In genomic region chr11:98563025-98563424, GRCm38 (mm10) we compare ENCODE assay signal across 32 mouse cellular contexts. TPM values are rescaled to one million over a fixed set of nuclear protein-coding genes. Genes with fewer than 3 reads are reported as not detected.
A peak's percentile ranks its signal among the peaks of the same experiment; 100 is the strongest.
DNase-seq lines count a peak whose midpoint lies in the region; ATAC-seq and TF ChIP-seq lines count a peak whose summit lies in the region.
"Had no signal": no experiment of that assay in that cellular context is flagged by ENCODE, and none has a peak within 500 bp of the region (broad histone marks: within the 10 kb centered on the region; RNA-seq: fewer than 3 reads in every experiment).

No protein-coding gene starts in this region.

- dilution Hi-C loops in CH12.LX (cut with MboI; ENCODE audit: extremely low pct_ligation_motif_present, extremely low pct_unique_long_range_greater_than_20kb, low sequenced_read_pairs) = no loop called here

- H3K79me2 ChIP-seq in CH12.LX (replicated peaks; ENCODE audit: control insufficient read depth, extremely low read depth, insufficient read depth, poor library complexity, severe bottlenecking) = no peaks in the 10 kb centered on the region

- 84% methylated on average over 3 of the region's 3 CpGs for WGBS in stomach, postnatal 0 days
- WGBS in forebrain, embryonic 11.5 days = 88% methylated on average over 3 of the region's 3 CpGs

- H3K27ac ChIP-seq in CH12.LX (ENCODE audit: insufficient read depth, low read depth) = no peak overlapping the region
- no peak overlapping the region for H3K27ac ChIP-seq in stomach, postnatal 0 days (replicated peaks)
- no peak overlapping the region for H3K27ac ChIP-seq in forebrain, embryonic 11.5 days (ENCODE audit: low read depth, low read length)
- H3K27ac ChIP-seq: forebrain, embryonic 12.5 days; forebrain, embryonic 15.5 days; heart, adult 2 months; heart, embryonic 10.5 days; heart, embryonic 13.5 days; hindbrain, embryonic 14.5 days; hindbrain, postnatal 0 days had no signal

- H3K36me3 ChIP-seq in CH12.LX (replicated peaks in 1 of 2; ENCODE audit: control insufficient read depth in 1 of 2, insufficient read depth in 1 of 2, low read length in 1 of 2) = no peaks in the 10 kb centered on the region
- no peaks in the 10 kb centered on the region for H3K36me3 ChIP-seq in stomach, postnatal 0 days (ENCODE audit: control insufficient read depth, insufficient read depth, low read length)
- no peaks in the 10 kb centered on the region for H3K36me3 ChIP-seq in forebrain, embryonic 11.5 days (ENCODE audit: control insufficient read depth, insufficient read depth, low read length)
- H3K36me3 ChIP-seq: forebrain, embryonic 12.5 days; forebrain, embryonic 15.5 days; heart, embryonic 10.5 days; heart, embryonic 13.5 days had no signal

- H3K4me2 ChIP-seq in CH12.LX (ENCODE audit: insufficient read depth, low read depth, poor library complexity, severe bottlenecking) = no peak overlapping the region
- H3K4me2 ChIP-seq in stomach, postnatal 0 days (replicated peaks; ENCODE audit: low read depth) = no peak overlapping the region
- no peak overlapping the region for H3K4me2 ChIP-seq in forebrain, embryonic 11.5 days (ENCODE audit: low read depth, low read length, severe bottlenecking)
- H3K4me2 ChIP-seq: forebrain, embryonic 12.5 days; forebrain, embryonic 15.5 days; heart, embryonic 13.5 days; hindbrain, embryonic 14.5 days had no signal

- no peak for TF ChIP-seq POLR2A in CH12.LX (IDR thresholded peaks at IDR 0.05; ENCODE audit: low read depth, low read length)

- TF ChIP-seq EP300 in CH12.LX (IDR thresholded peaks at IDR 0.05; ENCODE audit: low read length) = peak; percentile 58; the same call in 1 of the 2 replicates
- no peak for TF ChIP-seq EP300 in stomach, postnatal 0 days (optimal IDR thresholded peaks at IDR 0.05)

- peak; percentile 53 for DNase-seq in CD4-positive, CD25-positive, alpha-beta regulatory T cell, adult 2 months (ENCODE audit: low read depth, low spot score)
- DNase-seq in CH12.LX (ENCODE audit: extremely low read depth) = no peak
- DNase-seq in stomach, postnatal 0 days (ENCODE audit: low spot score) = no peak
- no peak for DNase-seq in forebrain, embryonic 11.5 days (ENCODE audit: low spot score)
- no peak for DNase-seq in c-Kit-positive CD71-positive TER-119-positive erythroid progenitor cells, embryonic 14.5 days (ENCODE audit: low spot score)
- DNase-seq: adrenal gland, adult 2 months; adrenal gland, postnatal 25 days; cerebellum, adult 18-20 months; cerebellum, adult 9-10 months; cerebellum, postnatal 14 days; gastrocnemius, postnatal 36 days; heart, adult 2 months; heart, postnatal 14 days; heart, postnatal 4 days; kidney, adult 11 months; kidney, adult 9 months had no signal

- TF ChIP-seq CTCF in CH12.LX (conservative IDR thresholded peaks at IDR 0.05 in 1 of 2, IDR thresholded peaks at IDR 0.05 in 1 of 2; ENCODE audit: low read depth in 2 of 2, low read length in 2 of 2) = no peak
- TF ChIP-seq CTCF in stomach, postnatal 0 days (IDR thresholded peaks at IDR 0.05; ENCODE audit: low read depth) = no peak

- peaks cover 0 to 7% of the 10 kb centered on the region in 2 experiments; a peak in 1 of 4 replicates for H3K4me1 ChIP-seq in CH12.LX (ENCODE audit: control insufficient read depth in 1 of 2, insufficient read depth in 2 of 2)
- no peaks in the 10 kb centered on the region for H3K4me1 ChIP-seq in stomach, postnatal 0 days (replicated peaks; ENCODE audit: control insufficient read depth, insufficient read depth)
- no peaks in the 10 kb centered on the region; the same call in 1 of the 2 replicates for H3K4me1 ChIP-seq in forebrain, embryonic 11.5 days (replicated peaks; ENCODE audit: control insufficient read depth, insufficient read depth, low read length)
- H3K4me1 ChIP-seq: forebrain, embryonic 12.5 days; forebrain, embryonic 15.5 days had no signal

- H3K4me3 ChIP-seq in CH12.LX (replicated peaks in 1 of 3; ENCODE audit: low read depth in 2 of 3, low read length in 2 of 3, poor library complexity in 1 of 3) = no peak overlapping the region
- no peak overlapping the region for H3K4me3 ChIP-seq in stomach, postnatal 0 days (ENCODE audit: low read depth, low read length)
- H3K4me3 ChIP-seq in forebrain, embryonic 11.5 days (ENCODE audit: low read depth, low read length) = no peak overlapping the region
- H3K4me3 ChIP-seq: forebrain, embryonic 12.5 days; forebrain, embryonic 15.5 days; heart, adult 2 months; heart, embryonic 10.5 days; heart, embryonic 13.5 days had no signal

- ATAC-seq in inflammation-experienced regulatory T-cells, adult 6 months = peak; percentile 69
- ATAC-seq in stomach, postnatal 0 days (ENCODE audit: low FRiP score, low TSS enrichment) = no peak
- ATAC-seq in forebrain, embryonic 11.5 days (replicated peaks; ENCODE audit: low FRiP score) = no peak
- ATAC-seq: forebrain, embryonic 15.5 days; hindbrain, postnatal 0 days had no signal

- H3K9me3 ChIP-seq in CH12.LX (replicated peaks; ENCODE audit: low read length) = peaks cover 2% of the 10 kb centered on the region
- no peaks in the 10 kb centered on the region for H3K9me3 ChIP-seq in stomach, postnatal 0 days (ENCODE audit: control insufficient read depth, low read length)
- H3K9me3 ChIP-seq in forebrain, embryonic 11.5 days (ENCODE audit: control insufficient read depth, low read length) = no peaks in the 10 kb centered on the region
- H3K9me3 ChIP-seq: forebrain, embryonic 12.5 days; forebrain, embryonic 15.5 days; heart, embryonic 10.5 days; heart, embryonic 13.5 days had no signal

- H3K27me3 ChIP-seq in CH12.LX (replicated peaks) = no peaks in the 10 kb centered on the region
- no peaks in the 10 kb centered on the region for H3K27me3 ChIP-seq in stomach, postnatal 0 days (ENCODE audit: control insufficient read depth, insufficient read depth, low read length)
- no peaks in the 10 kb centered on the region for H3K27me3 ChIP-seq in forebrain, embryonic 11.5 days (ENCODE audit: control insufficient read depth, insufficient read depth, low read length)
- H3K27me3 ChIP-seq: forebrain, embryonic 15.5 days; heart, embryonic 13.5 days had no signal

- H3K9ac ChIP-seq in CH12.LX (ENCODE audit: insufficient read depth, low read depth) = no peak overlapping the region
- H3K9ac ChIP-seq in stomach, postnatal 0 days (ENCODE audit: low read length) = no peak overlapping the region
- H3K9ac ChIP-seq in forebrain, embryonic 11.5 days (ENCODE audit: low read length) = no peak overlapping the region
- H3K9ac ChIP-seq: forebrain, embryonic 12.5 days; forebrain, embryonic 15.5 days; heart, embryonic 13.5 days; hindbrain, embryonic 14.5 days had no signal

- in situ Hi-C loops in CH12.LX (cut with MboI; ENCODE audit: low pct_ligation_motif_present, low pct_unique_long_range_greater_than_20kb, low sequenced_read_pairs) = no loop called here

- no peak for TF ChIP-seq RAD21 in CH12.LX (IDR thresholded peaks at IDR 0.05; ENCODE audit: low read depth, low read length)

TF ChIP-seq in CH12.LX, 34 proteins besides CTCF, POLR2A, EP300 and RAD21:
- TF ChIP-seq JUN (IDR thresholded peaks at IDR 0.05; ENCODE audit: insufficient read depth, low read depth, low read length) (no peak), BHLHE40 (IDR thresholded peaks at IDR 0.05; ENCODE audit: low read depth, low read length) (0 out of 2 replicates have a peak, but pooled peaks have one; percentile 18)

RNA-seq across cellular contexts. Expression of gene Zpbp2, which starts 12.1 kb away (rescaled TPM):
- 3.1 and 3.9 TPM in 2 replicates for total RNA-seq in CH12.LX (2012; rRNA removed)
- 3.2 and 5.0 TPM in 2 replicates for total RNA-seq in CH12.LX (2014; rRNA removed)
- 3.0 and 3.7 TPM in 2 replicates for polyA plus RNA-seq in CH12.LX (2012; ENCODE audit: insufficient read length, low read depth)
- 1 to 10 TPM; 3.4 to 5.0 (median 4.3) TPM for polyA plus RNA-seq in inflammation-experienced regulatory T-cells, adult 6 months (2017; shearing (Covaris generic))
- 0.10 and 0.16 TPM in 2 replicates for polyA plus RNA-seq in stomach, postnatal 0 days (2015; fragmentation: Nextera tagmentation; extraction: Ambion mirVana)
- 0.21 TPM in 2 replicates for polyA plus RNA-seq in forebrain, embryonic 11.5 days (2014; fragmentation: Nextera tagmentation; extraction: Ambion mirVana)
- total RNA-seq: gastrocnemius, adult 8-10 months; gastrocnemius, postnatal 36 days; heart, adult 2 months; heart, postnatal 14 days; hindbrain, postnatal 0 days had no signal
- polyA plus RNA-seq: C2C12; embryonic facial prominence, embryonic 14.5 days; forebrain, embryonic 12.5 days; heart, adult 2 months; hindbrain, embryonic 11.5 days; hindbrain, embryonic 14.5 days had no signal

RNA-seq across cellular contexts. Expression of gene Ikzf3, which starts 17.2 kb away (rescaled TPM):
- total RNA-seq in CH12.LX (2012; rRNA removed) (110 and 124 TPM in 2 replicates), CH12.LX (2014; rRNA removed) (118 and 130 TPM in 2 replicates)
- 238 and 243 TPM in 2 replicates for polyA plus RNA-seq in CH12.LX (2012; ENCODE audit: insufficient read length, low read depth)
- polyA plus RNA-seq in inflammation-experienced regulatory T-cells, adult 6 months (2017; shearing (Covaris generic)) = 100 to 1,000 TPM in 1 of 3 experiments, 10 to 100 TPM in 2; 75.8 to 102 (median 78.8) TPM
- polyA plus RNA-seq in stomach, postnatal 0 days (2015; fragmentation: Nextera tagmentation; extraction: Ambion mirVana) = 0.15 and 0.19 TPM in 2 replicates
- polyA plus RNA-seq in forebrain, embryonic 11.5 days (2014; fragmentation: Nextera tagmentation; extraction: Ambion mirVana) = 0.08 TPM in 1 of 2 replicates, not detected in the other
- total RNA-seq: gastrocnemius, adult 8-10 months; granulocyte monocyte progenitor cell, adult 5-6 weeks; hindbrain, postnatal 0 days had no signal
- polyA plus RNA-seq: C2C12 had no signal

RNA-seq across cellular contexts. Expression of gene Ormdl3, which starts 24.1 kb away (rescaled TPM):
- total RNA-seq in CH12.LX (2012; rRNA removed) (45.1 and 49.7 TPM in 2 replicates), CH12.LX (2014; rRNA removed) (30.6 and 32.9 TPM in 2 replicates)
- polyA plus RNA-seq in CH12.LX (2012; ENCODE audit: insufficient read length, low read depth) = 32.5 and 34.9 TPM in 2 replicates
- 10 to 100 TPM; 23.6 to 31.0 (median 30.7) TPM for polyA plus RNA-seq in inflammation-experienced regulatory T-cells, adult 6 months (2017; shearing (Covaris generic))
- polyA plus RNA-seq in stomach, postnatal 0 days (2015; fragmentation: Nextera tagmentation; extraction: Ambion mirVana) = 31.1 TPM in 2 replicates
- 8.6 and 11.2 TPM in 2 replicates for polyA plus RNA-seq in forebrain, embryonic 11.5 days (2014; fragmentation: Nextera tagmentation; extraction: Ambion mirVana)

RNA-seq across cellular contexts. Expression of gene Lrrc3c, which starts 35.1 kb away (rescaled TPM):
- not detected in 2 replicates for total RNA-seq in CH12.LX (2012; rRNA removed)
- not detected in 2 replicates for total RNA-seq in CH12.LX (2014; rRNA removed)
- polyA plus RNA-seq in CH12.LX (2012; ENCODE audit: insufficient read length, low read depth) = not detected in 2 replicates
- not detected for polyA plus RNA-seq in inflammation-experienced regulatory T-cells, adult 6 months (2017; shearing (Covaris generic))
- polyA plus RNA-seq in stomach, postnatal 0 days (2015; fragmentation: Nextera tagmentation; extraction: Ambion mirVana) = not detected in 2 replicates
- polyA plus RNA-seq in forebrain, embryonic 11.5 days (2014; fragmentation: Nextera tagmentation; extraction: Ambion mirVana) = not detected in 2 replicates
- total RNA-seq: adrenal gland, adult 2 months; adrenal gland, postnatal 25 days; ES-E14; gastrocnemius, adult 8-10 months; gastrocnemius, postnatal 36 days; granulocyte monocyte progenitor cell, adult 5-6 weeks; heart, adult 2 months; heart, postnatal 14 days; heart, postnatal 4 days; hindbrain, postnatal 0 days had no signal
- polyA plus RNA-seq: adrenal gland, adult 2 months; brain, embryonic 14.5 days; C2C12; embryonic facial prominence, embryonic 11.5 days; embryonic facial prominence, embryonic 14.5 days; forebrain, embryonic 12.5 days; forebrain, embryonic 15.5 days; heart, adult 2 months; heart, embryonic 10.5 days; heart, embryonic 13.5 days; heart, embryonic 16.5 days; hindbrain, embryonic 11.5 days; hindbrain, embryonic 14.5 days; hindbrain, postnatal 0 days had no signal

Comparison
In these comparisons a context has a peak if more than half of its experiments do, and no peak if none do; other contexts are left out.
1. RNA of gene Ikzf3, which starts 17.2 kb away (polyA plus RNA-seq): 238 to 243 TPM in CH12.LX and 75.8 to 102 TPM in inflammation-experienced regulatory T-cells, adult 6 months; 0.15 to 0.19 TPM in stomach, postnatal 0 days and 0.08 TPM in forebrain, embryonic 11.5 days; every median in the first group is over 10 times any median in the second.